Mouse (Mus musculus) spleen, postnatal 14 days (tissue): ENCODE measurements at regions not wholly inside any gene's neighbourhood (a gene's known extent, or its start where the extent isn't known, plus 50 kb on each side); places are given as distances from the start of the nearest gene placed in this dataset.

ENCODE experiments used
- DNase-seq, 2 experiments: peaks; one replicate each; pipeline ENCODE4 v3.0.0; 2021 to 2022; ENCODE audit warnings: low spot score in 2 of 2

GRCm38 (mm10) chr11:64916783-64917182, 62.1 kb upstream of the Elac2 start:
- DNase-seq: no peak

GRCm38 (mm10) chr11:64917301-64917700, 61.5 kb upstream of the Elac2 start:
- no peak for DNase-seq

DNA sequence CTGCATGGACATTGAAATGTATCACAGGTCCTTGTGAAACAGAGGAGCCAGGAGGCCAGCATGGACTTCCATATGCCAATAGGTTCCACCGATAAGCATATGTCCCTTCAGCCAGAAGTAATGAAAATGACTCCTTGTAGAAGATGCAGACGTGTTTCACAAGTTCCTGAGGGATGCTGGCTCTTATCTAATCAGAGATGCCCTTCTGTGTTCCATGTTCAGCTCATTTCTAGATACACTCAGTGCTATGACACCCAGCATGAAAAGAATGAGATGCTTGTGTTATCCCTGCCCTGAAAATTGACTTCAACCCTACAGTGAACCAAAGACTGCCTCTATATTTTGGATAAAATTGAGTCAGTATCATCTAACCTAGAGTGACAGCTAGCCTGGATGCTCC, 53.8 kb upstream of the Elac2 start:
- DNase-seq: no peak

- DNase-seq: no peak
These were observed 52.9 kb upstream of the Elac2 start for GRCm38 (mm10) chr11:64925970-64926369.
